ENCODE assay signal across 9 mouse cellular contexts in genomic region chr14:34548391-34549001, GRCm38 (mm10). TPM values are rescaled to one million over a fixed set of nuclear protein-coding genes. Genes with fewer than 3 reads are reported as not detected.
A peak's percentile ranks its signal among the peaks of the same experiment; 100 is the strongest.
DNase-seq lines count a peak whose midpoint lies in the region; ATAC-seq and TF ChIP-seq lines count a peak whose summit lies in the region.
"Had no signal": no experiment of that assay in that cellular context is flagged by ENCODE, and none has a peak within 500 bp of the region (broad histone marks: within the 10 kb centered on the region; RNA-seq: fewer than 3 reads in every experiment).

No protein-coding gene starts in this region.

- peak; percentile 59 for ATAC-seq in cerebellum, adult (ENCODE audit: insufficient number of reproducible peaks, low FRiP score, low TSS enrichment)
- ATAC-seq in forebrain, embryonic 16.5 days = peak; percentile 60
- ATAC-seq in hematopoietic stem cell, adult 5-6 weeks (replicated peaks in 1 of 2; ENCODE audit: insufficient read depth in 1 of 2, low FRiP score in 2 of 2, low TSS enrichment in 1 of 2, low read depth in 1 of 2, poor library complexity in 2 of 2, severe bottlenecking in 2 of 2) = peak; percentile 42 to 54; a peak in 3 of 4 replicates
- peak; percentile 79 for ATAC-seq in lung, postnatal 0 days
- ATAC-seq in activated CD4-positive, CD25-positive, alpha-beta regulatory T cell, adult 4 months = no peak

- WGBS in forebrain, embryonic 16.5 days = 1% methylated on average over 26 of the region's 27 CpGs
- WGBS in lung, postnatal 0 days = 1% methylated on average over 26 of the region's 27 CpGs

- peak; percentile 49 for DNase-seq in MEL-GATA-1-ER (ENCODE audit: extremely low read depth, low read depth)
- DNase-seq in layer of hippocampus, adult 9-11 months = peak; percentile 30
- DNase-seq in lung, postnatal 0 days (ENCODE audit: low spot score) = peak; percentile 88
- peak; percentile 55 for DNase-seq in ovary, postnatal 36 days (ENCODE audit: low spot score)

- no peak for TF ChIP-seq CTCF in lung, postnatal 0 days (IDR thresholded peaks at IDR 0.05)

- H3K9me3 ChIP-seq in forebrain, embryonic 16.5 days (ENCODE audit: control insufficient read depth, low read length) = no peaks in the 10 kb centered on the region
- H3K9me3 ChIP-seq in lung, postnatal 0 days (ENCODE audit: low read length) = no peaks in the 10 kb centered on the region

- H3K4me2 ChIP-seq in forebrain, embryonic 16.5 days (ENCODE audit: low read length) = peak overlapping the region; percentile 61
- H3K4me2 ChIP-seq in lung, postnatal 0 days (replicated peaks; ENCODE audit: low read depth, low read length) = peak overlapping the region; percentile 98

- H3K27ac ChIP-seq in forebrain, embryonic 16.5 days (ENCODE audit: low read length) = peak overlapping the region; percentile 83
- H3K27ac ChIP-seq in lung, postnatal 0 days (ENCODE audit: low read length) = peak overlapping the region; percentile 82

- peaks cover 7% of the 10 kb centered on the region; the same call in 1 of the 2 replicates for H3K4me1 ChIP-seq in forebrain, embryonic 16.5 days (replicated peaks; ENCODE audit: control insufficient read depth, insufficient read depth, low read length)
- H3K4me1 ChIP-seq in lung, postnatal 0 days (ENCODE audit: insufficient read depth, low read depth, low read length) = no peaks in the 10 kb centered on the region

- peak overlapping the region; percentile 88 for H3K9ac ChIP-seq in forebrain, embryonic 16.5 days (replicated peaks; ENCODE audit: low read depth, low read length)
- H3K9ac ChIP-seq in lung, postnatal 0 days (replicated peaks; ENCODE audit: low read depth) = peak overlapping the region; percentile 73

- no peaks in the 10 kb centered on the region for H3K36me3 ChIP-seq in forebrain, embryonic 16.5 days (ENCODE audit: control insufficient read depth, insufficient read depth)
- H3K36me3 ChIP-seq in lung, postnatal 0 days (ENCODE audit: insufficient read depth, low read length) = no peaks in the 10 kb centered on the region

- no peak for TF ChIP-seq EP300 in lung, postnatal 0 days (IDR thresholded peaks at IDR 0.05)

- no peaks in the 10 kb centered on the region for H3K27me3 ChIP-seq in forebrain, embryonic 16.5 days (replicated peaks; ENCODE audit: control insufficient read depth, insufficient read depth, low read length)
- H3K27me3 ChIP-seq in lung, postnatal 0 days (replicated peaks; ENCODE audit: insufficient read depth, low read length) = no peaks in the 10 kb centered on the region

- peak overlapping the region; percentile 80 for H3K4me3 ChIP-seq in forebrain, embryonic 16.5 days (replicated peaks; ENCODE audit: low read length)
- peak overlapping the region; percentile 67 for H3K4me3 ChIP-seq in lung, postnatal 0 days (ENCODE audit: low read depth, low read length)

RNA-seq across cellular contexts. Expression of gene 9230112D13Rik, which starts 25.9 kb away (rescaled TPM):
- polyA plus RNA-seq in forebrain, embryonic 16.5 days (2015; fragmentation: Nextera tagmentation; extraction: Ambion mirVana) = not detected in 2 replicates
- total RNA-seq in hematopoietic stem cell, adult 5-6 weeks (2017) = not detected in 2 replicates
- polyA plus RNA-seq in lung, postnatal 0 days (2015; fragmentation: Nextera tagmentation; extraction: Ambion mirVana) = not detected in 2 replicates
- not detected for polyA plus RNA-seq in activated CD4-positive, CD25-positive, alpha-beta regulatory T cell, adult 4 months (2017; shearing (Covaris generic))
- total RNA-seq: gastrocnemius, postnatal 4 days had no signal

RNA-seq across cellular contexts. Expression of gene Ldb3, which starts 40.0 kb away (rescaled TPM):
- 0.39 and 0.55 TPM in 2 replicates for polyA plus RNA-seq in forebrain, embryonic 16.5 days (2015; fragmentation: Nextera tagmentation; extraction: Ambion mirVana)
- total RNA-seq in hematopoietic stem cell, adult 5-6 weeks (2017) = 0.05 TPM in 1 of 2 replicates, not detected in the other
- 2.6 and 3.3 TPM in 2 replicates for polyA plus RNA-seq in lung, postnatal 0 days (2015; fragmentation: Nextera tagmentation; extraction: Ambion mirVana)
- polyA plus RNA-seq in activated CD4-positive, CD25-positive, alpha-beta regulatory T cell, adult 4 months (2017; shearing (Covaris generic)) = not detected

RNA-seq across cellular contexts. Expression of gene Bmpr1a, which starts 45.4 kb away (rescaled TPM):
- polyA plus RNA-seq in forebrain, embryonic 16.5 days (2015; fragmentation: Nextera tagmentation; extraction: Ambion mirVana) = 21.1 and 25.2 TPM in 2 replicates
- total RNA-seq in hematopoietic stem cell, adult 5-6 weeks (2017) = 1.7 and 2.2 TPM in 2 replicates
- polyA plus RNA-seq in lung, postnatal 0 days (2015; fragmentation: Nextera tagmentation; extraction: Ambion mirVana) = 19.6 and 20.8 TPM in 2 replicates
- polyA plus RNA-seq in activated CD4-positive, CD25-positive, alpha-beta regulatory T cell, adult 4 months (2017; shearing (Covaris generic)) = under 1 TPM; 0.38 to 0.40 TPM

RNA-seq across cellular contexts. Expression of gene Opn4, which starts 51.4 kb away (rescaled TPM):
- polyA plus RNA-seq in forebrain, embryonic 16.5 days (2015; fragmentation: Nextera tagmentation; extraction: Ambion mirVana) = not detected in 2 replicates
- not detected in 2 replicates for total RNA-seq in hematopoietic stem cell, adult 5-6 weeks (2017)
- polyA plus RNA-seq in lung, postnatal 0 days (2015; fragmentation: Nextera tagmentation; extraction: Ambion mirVana) = 0.12 and 0.15 TPM in 2 replicates
- polyA plus RNA-seq in activated CD4-positive, CD25-positive, alpha-beta regulatory T cell, adult 4 months (2017; shearing (Covaris generic)) = not detected

Comparison
In these comparisons a context has a peak if more than half of its experiments do, and no peak if none do; other contexts are left out.
1. DNase-seq: peak in every context shown above with its lines; median percentile 88 in lung, postnatal 0 days; 55 in ovary, postnatal 36 days; 49 in MEL-GATA-1-ER; 30 in layer of hippocampus, adult 9-11 months.
2. RNA of gene Bmpr1a, which starts 45.4 kb away (polyA plus RNA-seq): 21.1 to 25.2 TPM in forebrain, embryonic 16.5 days and 19.6 to 20.8 TPM in lung, postnatal 0 days; 0.38 to 0.40 TPM in activated CD4-positive, CD25-positive, alpha-beta regulatory T cell, adult 4 months; every median in the first group is over 10 times any median in the second.